Mouse (Mus musculus): ENCODE measurements around the gene Hlf.

- no peak for TF ChIP-seq EP300 (IDR thresholded peaks at IDR 0.05)
- no peak for TF ChIP-seq CTCF (IDR thresholded peaks at IDR 0.05)
These were observed 48.4 kb downstream of the Hlf start for GRCm38 (mm10) chr11:90342267-90342666.

Measured in lung, postnatal 0 days (tissue).